Mouse (Mus musculus) right cerebral cortex, postnatal 10 days (tissue): ENCODE measurements at regions not wholly inside any gene's neighbourhood (a gene's known extent, or its start where the extent isn't known, plus 50 kb on each side); places are given as distances from the start of the nearest gene placed in this dataset.
A peak's percentile ranks its signal among the peaks of the same experiment; 100 is the strongest.

Experiments
- DNase-seq, 2 experiments: peaks; one replicate each; pipeline ENCODE4 v3.0.0; 2021; ENCODE audit warnings: low spot score in 2 of 2

- DNase-seq: peak; percentile 40 to 49
Observed at GRCm38 (mm10) chr1:136781561-136782025, 156.9 kb downstream of the Zfp281 start.

- no peak for DNase-seq
Observed at GRCm38 (mm10) chr1:136782261-136782660, 157.6 kb downstream of the Zfp281 start.

GRCm38 (mm10) chr1:136784178-136784577 is 159.5 kb downstream of the Zfp281 start:
- DNase-seq: no peak

GRCm38 (mm10) chr1:136788979-136789513 is 164.3 kb downstream of the Zfp281 start:
- no peak for DNase-seq

- DNase-seq: no peak
Observed at GRCm38 (mm10) chr1:136791641-136792040, 166.9 kb downstream of the Zfp281 start.
